Mouse (Mus musculus): ENCODE results near the gene Gm16503. TPM values are rescaled to one million over a fixed set of nuclear protein-coding genes. Genes with fewer than 3 reads are reported as not detected.
A peak's percentile ranks its signal among the peaks of the same experiment; 100 is the strongest.
"Not testable (repeated sequence)": the region's sequence is repeated elsewhere in the genome, so short reads cannot be mapped to it uniquely, and the experiment has no call there.

Gm16503 gene
- polyA plus RNA-seq (2014; fragmentation: Nextera tagmentation; extraction: Ambion mirVana) = 0.22 and 0.34 TPM in 2 replicates

DNA sequence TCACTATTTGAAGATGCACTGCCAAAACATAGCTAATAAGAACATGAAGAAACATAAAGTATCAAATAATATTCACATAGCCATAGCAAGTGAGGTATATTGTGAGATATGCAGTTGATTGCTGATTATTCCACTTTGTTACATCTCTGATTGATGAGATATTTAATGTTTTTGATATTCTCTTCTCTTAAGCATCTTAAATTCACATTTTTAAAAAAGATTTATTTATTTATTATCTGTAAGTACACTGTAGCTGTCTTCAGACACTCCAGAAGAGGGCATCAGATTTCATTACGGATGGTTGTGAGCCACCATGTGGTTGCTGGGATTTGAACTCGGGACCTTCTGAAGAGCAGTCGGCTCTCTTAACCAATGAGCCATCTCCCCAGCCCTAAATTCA, at the start of gene Gm16503:
Gene Gm16503, plus strand, starts transcription at position 301 of the 400 bp plus-strand sequence.
- 90% methylated on average over 3 of the region's 3 CpGs for WGBS
- H3K27me3 ChIP-seq (ENCODE audit: control insufficient read depth, insufficient read depth, low read length); DNase-seq (ENCODE audit: low spot score); H3K27ac ChIP-seq (ENCODE audit: low read depth, low read length); ATAC-seq (ENCODE audit: low FRiP score); H3K4me1 ChIP-seq (replicated peaks; ENCODE audit: control insufficient read depth, insufficient read depth, low read length); H3K9ac ChIP-seq (ENCODE audit: low read depth, low read length); H3K4me3 ChIP-seq (ENCODE audit: low read depth, low read length); H3K4me2 ChIP-seq (replicated peaks; ENCODE audit: low read depth, low read length); H3K36me3 ChIP-seq (ENCODE audit: control insufficient read depth, insufficient read depth, low read length): not testable (repeated sequence)
- peaks cover 12% of the 10 kb centered on the region for H3K9me3 ChIP-seq (ENCODE audit: control insufficient read depth, low read length)

DNA sequence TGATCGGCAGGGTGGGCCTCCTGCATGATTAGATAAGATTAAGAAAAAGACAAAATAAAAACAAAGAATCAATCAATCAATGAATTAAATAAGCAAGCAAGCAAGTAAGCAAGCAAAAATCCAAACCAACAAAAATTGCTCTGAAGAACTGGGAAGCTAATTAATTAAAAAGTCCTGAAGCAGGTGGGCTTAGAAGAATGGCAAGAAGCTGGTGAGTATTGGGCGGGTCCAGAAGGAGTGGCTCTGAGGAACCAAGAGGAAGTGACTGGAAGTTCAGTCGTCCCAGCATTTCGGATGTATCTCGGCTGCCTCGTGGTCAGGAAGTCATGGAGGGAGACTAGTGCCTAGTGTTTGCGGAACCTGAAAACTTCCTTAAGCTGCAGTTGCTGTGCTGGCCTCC, 47.9 kb upstream of the Gm16503 start, which contains the start of gene Zfp982:
Gene Zfp982, plus strand, starts transcription at position 301 of the 400 bp plus-strand sequence.
- H3K9me3 ChIP-seq (ENCODE audit: control insufficient read depth, low read length); DNase-seq (ENCODE audit: low spot score): not testable (repeated sequence)
- WGBS = 88% methylated on average over 7 of the region's 7 CpGs

DNA sequence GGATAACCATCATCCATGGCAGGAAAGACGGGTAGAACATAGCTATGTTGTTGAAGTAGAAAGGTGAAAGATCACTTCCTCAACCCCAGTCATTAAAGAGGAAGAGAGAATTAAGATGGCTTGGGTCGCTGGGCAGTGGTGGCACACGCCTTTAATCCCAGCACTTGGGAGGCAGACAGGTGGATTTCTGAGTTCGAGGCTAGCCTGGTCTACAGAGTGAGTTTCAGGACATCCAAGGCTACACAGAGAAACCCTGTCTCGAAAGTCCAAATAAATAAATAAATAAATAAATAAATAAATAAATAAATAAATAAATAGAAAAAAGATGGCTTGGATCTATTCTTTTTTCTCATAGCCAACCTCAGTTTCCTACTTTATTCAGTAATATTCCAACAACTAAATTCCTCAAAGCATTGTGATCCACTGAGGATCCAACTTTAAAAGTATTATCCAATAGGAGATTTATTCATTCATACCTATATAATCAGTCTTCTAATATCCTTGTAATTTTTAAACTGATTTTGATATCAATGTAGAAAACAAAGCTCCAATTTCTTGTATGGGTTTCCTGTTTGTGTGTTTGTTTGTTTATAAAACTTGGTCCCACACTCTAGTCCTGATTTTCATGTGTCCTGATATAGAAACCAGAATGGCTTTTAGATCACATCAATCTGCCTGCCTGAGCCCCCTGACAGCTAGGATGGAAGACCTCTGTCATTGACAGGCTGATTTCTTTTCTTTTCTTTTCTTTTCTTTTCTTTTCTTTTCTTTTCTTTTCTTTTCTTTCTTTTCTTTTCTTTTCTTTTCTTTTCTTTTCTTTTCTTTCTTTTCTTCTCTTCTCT, 41.0 kb upstream of the Gm16503 start:
- not testable (repeated sequence) for H3K9me3 ChIP-seq (ENCODE audit: control insufficient read depth, low read length); DNase-seq (ENCODE audit: low spot score); H3K27me3 ChIP-seq (ENCODE audit: control insufficient read depth, insufficient read depth, low read length); H3K9ac ChIP-seq (ENCODE audit: low read depth, low read length); H3K4me3 ChIP-seq (ENCODE audit: low read depth, low read length); H3K4me2 ChIP-seq (replicated peaks; ENCODE audit: low read depth, low read length); H3K27ac ChIP-seq (ENCODE audit: low read depth, low read length); H3K36me3 ChIP-seq (ENCODE audit: control insufficient read depth, insufficient read depth, low read length); H3K4me1 ChIP-seq (replicated peaks; ENCODE audit: control insufficient read depth, insufficient read depth, low read length)
- peak; percentile 54; the same call in 1 of the 2 replicates for ATAC-seq (ENCODE audit: low FRiP score)
- WGBS = 86% methylated on average over 5 of the region's 5 CpGs

More for the DNA sequence above, 47.9 kb upstream of the Gm16503 start, which contains the start of gene Zfp982:
- H3K27ac ChIP-seq (ENCODE audit: low read depth, low read length); H3K27me3 ChIP-seq (ENCODE audit: control insufficient read depth, insufficient read depth, low read length); H3K36me3 ChIP-seq (ENCODE audit: control insufficient read depth, insufficient read depth, low read length); H3K4me1 ChIP-seq (replicated peaks; ENCODE audit: control insufficient read depth, insufficient read depth, low read length); ATAC-seq (ENCODE audit: low FRiP score); H3K9ac ChIP-seq (ENCODE audit: low read depth, low read length); H3K4me3 ChIP-seq (ENCODE audit: low read depth, low read length); H3K4me2 ChIP-seq (replicated peaks; ENCODE audit: low read depth, low read length): not testable (repeated sequence)

DNA sequence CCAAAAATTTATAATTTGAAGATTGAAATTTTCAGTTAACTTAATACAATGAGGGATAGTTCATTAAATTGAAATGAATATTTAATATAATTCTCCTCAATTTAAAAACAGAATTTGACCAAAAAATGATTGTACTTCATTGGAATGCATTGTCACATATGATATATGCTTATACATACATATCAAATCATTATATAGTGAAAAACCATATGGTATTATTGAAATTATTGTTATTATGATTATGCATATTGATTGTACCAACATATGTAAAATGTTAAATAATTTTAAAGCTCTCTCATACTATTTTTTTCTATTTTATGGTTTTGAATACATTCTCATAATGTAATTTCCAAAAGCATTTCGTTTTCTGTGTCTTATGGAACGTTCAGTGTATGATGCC, 30.8 kb upstream of the Gm16503 start:
- H3K4me1 ChIP-seq (replicated peaks; ENCODE audit: control insufficient read depth, insufficient read depth, low read length) = no peaks in the 10 kb centered on the region
- H3K4me3 ChIP-seq (ENCODE audit: low read depth, low read length) = no peak overlapping the region
- no peaks in the 10 kb centered on the region for H3K36me3 ChIP-seq (ENCODE audit: control insufficient read depth, insufficient read depth, low read length)
- H3K27me3 ChIP-seq (ENCODE audit: control insufficient read depth, insufficient read depth, low read length) = no peaks in the 10 kb centered on the region
- ATAC-seq (ENCODE audit: low FRiP score) (peak; percentile 51; the same call in 1 of the 2 replicates), DNase-seq (ENCODE audit: low spot score) (no peak)
- 89% methylated on average over 2 of the region's 2 CpGs for WGBS
- no peak overlapping the region for H3K9ac ChIP-seq (ENCODE audit: low read depth, low read length)
- H3K4me2 ChIP-seq (replicated peaks; ENCODE audit: low read depth, low read length) = no peak overlapping the region
- H3K9me3 ChIP-seq (ENCODE audit: control insufficient read depth, low read length) = peaks cover 6% of the 10 kb centered on the region
- no peak overlapping the region for H3K27ac ChIP-seq (ENCODE audit: low read depth, low read length)

DNA sequence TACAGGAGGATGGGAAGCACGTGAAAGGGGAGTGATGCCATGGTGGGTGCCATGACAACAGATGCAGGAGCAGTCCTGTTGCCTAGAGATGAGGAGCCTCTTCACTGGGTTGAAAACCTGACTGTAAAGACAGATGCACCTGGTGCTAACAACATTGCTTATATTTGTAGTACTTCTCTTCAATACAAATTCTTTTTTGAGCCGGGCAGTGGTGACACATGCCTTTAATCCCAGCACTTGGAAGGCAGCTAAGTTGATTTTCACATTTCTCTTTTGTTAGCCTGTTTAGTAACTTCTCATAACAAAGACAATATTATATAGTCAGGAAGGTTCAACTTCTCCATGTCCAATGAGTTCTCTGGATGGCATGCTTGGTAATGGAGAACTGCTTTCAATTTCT, 21.0 kb upstream of the Gm16503 start:
- no peaks in the 10 kb centered on the region for H3K36me3 ChIP-seq (ENCODE audit: control insufficient read depth, insufficient read depth, low read length)
- H3K4me2 ChIP-seq (replicated peaks; ENCODE audit: low read depth, low read length) = no peak overlapping the region
- H3K27ac ChIP-seq (ENCODE audit: low read depth, low read length) = no peak overlapping the region
- H3K9me3 ChIP-seq (ENCODE audit: control insufficient read depth, low read length) = peaks cover 23% of the 10 kb centered on the region
- DNase-seq (ENCODE audit: low spot score) (no peak), ATAC-seq (ENCODE audit: low FRiP score) (peak; percentile 31; the same call in 1 of the 2 replicates)
- H3K4me3 ChIP-seq (ENCODE audit: low read depth, low read length) = no peak overlapping the region
- no peaks in the 10 kb centered on the region for H3K27me3 ChIP-seq (ENCODE audit: control insufficient read depth, insufficient read depth, low read length)
- no peak overlapping the region for H3K9ac ChIP-seq (ENCODE audit: low read depth, low read length)
- 70% methylated on average over 2 of the region's 2 CpGs for WGBS
- H3K4me1 ChIP-seq (replicated peaks; ENCODE audit: control insufficient read depth, insufficient read depth, low read length) = no peaks in the 10 kb centered on the region

DNA sequence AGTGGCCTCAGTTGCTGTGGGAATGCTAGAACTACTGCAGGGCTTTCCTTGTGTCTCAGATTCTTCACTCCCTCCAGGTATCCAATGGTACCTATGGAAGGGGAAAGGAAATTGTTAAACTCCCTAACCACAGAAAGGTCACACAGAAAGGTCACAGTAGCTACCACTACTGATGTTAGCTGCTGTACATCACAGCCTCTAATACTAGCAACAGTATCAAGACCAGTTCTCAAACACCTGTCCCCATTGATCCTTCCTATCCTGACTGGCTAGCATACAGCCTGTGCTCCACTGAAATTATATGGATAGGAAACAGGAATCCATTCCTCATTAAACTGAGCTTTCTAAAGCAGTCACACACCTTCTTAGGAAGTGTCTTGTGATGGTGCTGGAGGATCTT, 19.9 kb upstream of the Gm16503 start:
- Histone ChIP-seq H3K9me3 (ENCODE audit: control insufficient read depth, low read length) (peaks cover 28% of the 10 kb centered on the region), H3K4me1 (replicated peaks; ENCODE audit: control insufficient read depth, insufficient read depth, low read length) (no peaks in the 10 kb centered on the region), H3K36me3 (ENCODE audit: control insufficient read depth, insufficient read depth, low read length) (no peaks in the 10 kb centered on the region), H3K4me2 (replicated peaks; ENCODE audit: low read depth, low read length) (no peak overlapping the region), H3K27me3 (ENCODE audit: control insufficient read depth, insufficient read depth, low read length) (no peaks in the 10 kb centered on the region), H3K27ac (ENCODE audit: low read depth, low read length) (no peak overlapping the region), H3K9ac (ENCODE audit: low read depth, low read length) (no peak overlapping the region), H3K4me3 (ENCODE audit: low read depth, low read length) (no peak overlapping the region)
- ATAC-seq (ENCODE audit: low FRiP score) (0 out of 2 replicates have a peak, but pooled peaks have one; percentile 6), DNase-seq (ENCODE audit: low spot score) (no peak)

DNA sequence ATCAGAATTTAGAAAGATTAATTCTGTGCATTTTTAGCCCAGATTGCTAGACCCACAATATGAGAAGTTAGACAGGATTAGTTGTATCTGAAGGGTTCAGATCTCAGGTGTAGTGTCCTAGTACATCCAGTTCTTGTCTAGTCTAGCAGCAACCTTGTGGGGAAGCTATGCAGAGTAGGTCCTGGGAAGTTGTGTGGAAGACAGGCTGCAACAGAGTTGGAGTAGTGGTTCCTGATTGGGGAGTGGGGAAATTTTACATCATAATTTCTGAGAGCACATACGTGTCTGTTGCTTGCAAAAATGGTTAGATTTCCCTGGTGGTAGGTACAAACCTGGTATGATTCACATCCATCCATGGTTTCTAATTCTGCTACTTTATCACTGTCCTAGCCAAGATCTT, 14.9 kb upstream of the Gm16503 start:
- H3K27ac ChIP-seq (ENCODE audit: low read depth, low read length) = no peak overlapping the region
- H3K27me3 ChIP-seq (ENCODE audit: control insufficient read depth, insufficient read depth, low read length) = no peaks in the 10 kb centered on the region
- no peak overlapping the region for H3K9ac ChIP-seq (ENCODE audit: low read depth, low read length)
- no peaks in the 10 kb centered on the region for H3K4me1 ChIP-seq (replicated peaks; ENCODE audit: control insufficient read depth, insufficient read depth, low read length)
- peaks cover 31% of the 10 kb centered on the region for H3K9me3 ChIP-seq (ENCODE audit: control insufficient read depth, low read length)
- no peak overlapping the region for H3K4me2 ChIP-seq (replicated peaks; ENCODE audit: low read depth, low read length)
- no peak for DNase-seq (ENCODE audit: low spot score)
- H3K4me3 ChIP-seq (ENCODE audit: low read depth, low read length) = no peak overlapping the region
- 87% methylated on average over 1 of the region's 1 CpGs for WGBS
- H3K36me3 ChIP-seq (ENCODE audit: control insufficient read depth, insufficient read depth, low read length) = no peaks in the 10 kb centered on the region
- ATAC-seq (ENCODE audit: low FRiP score) = no peak

DNA sequence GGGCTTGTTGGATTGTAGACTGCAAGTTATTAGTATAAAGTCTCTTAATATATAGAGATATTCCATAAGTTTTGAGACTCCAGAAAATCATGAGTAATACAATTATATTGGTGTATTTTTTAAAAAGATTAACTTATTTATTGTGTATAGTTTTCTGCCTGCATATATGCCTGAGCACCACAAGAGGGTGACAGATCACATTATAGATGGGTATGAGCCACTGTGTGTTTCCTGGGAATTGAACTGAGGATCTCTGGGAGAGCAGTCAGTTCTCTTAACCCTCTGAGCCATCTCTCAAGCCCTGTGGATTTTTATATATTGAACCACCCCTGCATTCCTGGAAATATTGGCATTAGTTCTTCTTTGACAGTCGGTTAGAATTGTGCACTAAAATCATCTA, 9.7 kb upstream of the Gm16503 start:
- no peaks in the 10 kb centered on the region for H3K4me1 ChIP-seq (replicated peaks; ENCODE audit: control insufficient read depth, insufficient read depth, low read length)
- WGBS = 83% methylated on average over 1 of the region's 1 CpGs

DNA sequence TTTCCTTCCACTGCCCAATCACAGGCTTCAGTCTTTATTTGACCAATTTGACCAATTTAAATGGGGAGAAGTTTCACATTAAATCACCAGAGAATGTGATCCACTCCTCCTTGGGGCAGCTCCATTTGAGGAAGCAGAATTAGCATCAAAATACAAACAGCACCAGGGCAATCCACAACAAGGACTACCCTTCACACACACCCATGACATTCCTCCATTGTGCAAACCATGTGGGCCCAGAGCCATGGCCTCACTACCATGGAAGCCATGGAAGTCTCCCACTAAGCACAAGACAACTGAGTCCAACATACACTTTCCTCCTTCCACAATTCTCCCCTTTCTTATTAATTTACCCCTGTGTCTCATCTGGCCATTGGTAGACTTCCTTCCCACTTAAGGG, 4.1 kb upstream of the Gm16503 start:
- not testable (repeated sequence) for H3K4me3 ChIP-seq (ENCODE audit: low read depth, low read length); H3K9ac ChIP-seq (ENCODE audit: low read depth, low read length); H3K27ac ChIP-seq (ENCODE audit: low read depth, low read length); H3K4me1 ChIP-seq (replicated peaks; ENCODE audit: control insufficient read depth, insufficient read depth, low read length); H3K27me3 ChIP-seq (ENCODE audit: control insufficient read depth, insufficient read depth, low read length); ATAC-seq (ENCODE audit: low FRiP score); H3K36me3 ChIP-seq (ENCODE audit: control insufficient read depth, insufficient read depth, low read length); DNase-seq (ENCODE audit: low spot score); H3K4me2 ChIP-seq (replicated peaks; ENCODE audit: low read depth, low read length)
- peaks cover 12% of the 10 kb centered on the region for H3K9me3 ChIP-seq (ENCODE audit: control insufficient read depth, low read length)

More for the DNA sequence above, 9.7 kb upstream of the Gm16503 start:
- no peak overlapping the region for H3K4me2 ChIP-seq (replicated peaks; ENCODE audit: low read depth, low read length)
- H3K36me3 ChIP-seq (ENCODE audit: control insufficient read depth, insufficient read depth, low read length) = no peaks in the 10 kb centered on the region
- ATAC-seq (ENCODE audit: low FRiP score) = no peak
- no peak overlapping the region for H3K27ac ChIP-seq (ENCODE audit: low read depth, low read length)
- no peak overlapping the region for H3K9ac ChIP-seq (ENCODE audit: low read depth, low read length)
- peaks cover 17% of the 10 kb centered on the region for H3K9me3 ChIP-seq (ENCODE audit: control insufficient read depth, low read length)
- DNase-seq (ENCODE audit: low spot score) = no peak
- H3K27me3 ChIP-seq (ENCODE audit: control insufficient read depth, insufficient read depth, low read length) = no peaks in the 10 kb centered on the region
- no peak overlapping the region for H3K4me3 ChIP-seq (ENCODE audit: low read depth, low read length)
